Mouse (Mus musculus) brain, adult 10 weeks (tissue): ENCODE measurements around the gene Hinfp. TPM values are rescaled to one million over a fixed set of nuclear protein-coding genes. Genes with fewer than 3 reads are reported as not detected.

ENCODE experiments used
- polyA plus RNA-seq: library from polyadenylated mRNA; stranded (reverse); fragments of 350-450 nt; fragmentation: Illumina TruSeq; extraction: RNeasy Lipid Tissue Mini Kit (QIAGEN cat#74804); gene quantifications from one replicate; pipeline ENCODE4 v1.2.3, GENCODE M21; 2015; ENCODE audit warnings: low read depth, low replicate concordance

The Hinfp gene
- polyA plus RNA-seq = 14.6 TPM

GRCm38 (mm10) chr9:44305466-44306079 lies at the start of gene Hinfp:
TSS of gene Hinfp (minus strand) at chr9:44305671.

DNA sequence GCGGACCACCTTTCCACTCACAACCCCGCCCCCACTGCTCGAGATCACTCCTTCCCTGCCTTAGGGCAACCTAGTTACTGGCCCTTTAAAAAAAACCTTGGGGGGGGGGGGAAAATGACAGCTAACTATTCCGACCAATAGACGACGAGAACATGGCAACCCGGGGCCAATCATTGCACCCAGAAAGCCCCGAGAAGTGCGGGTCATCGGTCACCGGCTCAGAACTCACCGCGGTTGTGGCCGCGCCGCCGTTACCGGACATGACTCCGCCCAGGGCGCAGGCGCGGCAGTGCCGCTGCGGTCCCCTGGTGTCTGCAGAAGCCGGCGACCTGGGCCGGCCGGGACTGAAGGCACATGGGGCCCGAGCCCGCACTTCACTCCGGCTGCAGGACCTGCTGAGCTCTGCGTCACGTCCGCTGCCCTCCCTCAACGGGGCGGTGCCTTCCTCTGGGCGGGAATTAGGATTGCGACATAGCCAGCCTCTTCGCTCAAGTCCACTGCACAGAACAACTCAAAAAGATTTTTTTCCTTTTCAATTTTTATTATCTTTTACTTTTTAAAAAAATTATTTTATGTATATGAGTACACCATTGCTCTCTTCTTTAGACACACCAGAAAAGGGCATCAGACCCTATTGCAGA lies 38.4 kb upstream of the Hinfp start, which contains the start of gene Hmbs:
Gene Hmbs (minus strand): TSS at position 448 of the 641 bp plus-strand sequence.

GRCm38 (mm10) chr9:44334396-44335330 lies 29.2 kb upstream of the Hinfp start, which contains the start of gene H2afx:
TSS of gene H2afx (plus strand) at chr9:44334694.

GRCm38 (mm10) chr9:44325768-44326370 lies 20.4 kb upstream of the Hinfp start, which contains the start of gene Dpagt1:
TSS of gene Dpagt1 (plus strand) at chr9:44326019.

GRCm38 (mm10) chr9:44319887-44320798 lies 14.7 kb upstream of the Hinfp start, which contains the start of gene C2cd2l:
TSS of gene C2cd2l (minus strand) at chr9:44320285.

GRCm38 (mm10) chr9:44288076-44288958 lies 17.2 kb downstream of the Hinfp start, which contains the start of gene Abcg4:
TSS of gene Abcg4 (minus strand) at chr9:44288615.

DNA sequence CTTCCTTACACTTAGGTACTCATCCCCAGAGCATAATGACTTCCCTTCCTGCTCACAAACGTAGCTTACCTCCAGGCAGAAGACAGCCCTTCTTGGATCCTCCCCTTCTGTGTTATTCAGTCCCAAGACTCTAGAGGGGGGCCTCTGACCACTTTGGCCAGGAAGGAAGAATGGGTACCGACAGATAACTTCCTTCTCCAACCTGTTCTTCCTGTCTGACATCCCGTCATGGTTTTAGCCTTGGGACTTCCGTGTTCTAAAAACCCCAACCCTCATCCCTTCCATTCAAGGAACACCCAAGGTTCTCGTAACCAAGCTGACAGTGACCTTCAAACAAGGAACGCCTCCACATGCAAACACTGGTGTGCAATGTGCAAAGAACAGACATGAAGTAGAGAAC lies 37.0 kb downstream of the Hinfp start, which contains the start of gene Nlrx1:
Gene Nlrx1 (minus strand): TSS at position 168 of the 400 bp plus-strand sequence.

GRCm38 (mm10) chr9:44251314-44251713 lies 54.2 kb downstream of the Hinfp start, which contains the start of gene Pdzd3:
TSS of gene Pdzd3 (minus strand) at chr9:44251471.

Other genes starting within 250 kb of the Hinfp start
- 41.5 TPM for gene Usp2, start 238.7 kb downstream of the Hinfp start, polyA plus RNA-seq
- 6.8 TPM for gene Mfrp, start 203.9 kb downstream of the Hinfp start, polyA plus RNA-seq
- 23.8 TPM for gene C1qtnf5, start 198.4 kb downstream of the Hinfp start, polyA plus RNA-seq
- 0.40 TPM for gene Gm49380, start 192.2 kb downstream of the Hinfp start, polyA plus RNA-seq
- 23.6 TPM for gene Rnf26, start 192.2 kb downstream of the Hinfp start, polyA plus RNA-seq
- gene Mcam, start 171.2 kb downstream of the Hinfp start, polyA plus RNA-seq = 22.9 TPM
- 20.5 TPM for gene Cbl, start 71.6 kb downstream of the Hinfp start, polyA plus RNA-seq
- gene Ccdc153, start 65.0 kb downstream of the Hinfp start, polyA plus RNA-seq = 21.0 TPM
- gene Pdzd3, start 54.2 kb downstream of the Hinfp start, polyA plus RNA-seq = 0.67 TPM
- gene Nlrx1, start 37.1 kb downstream of the Hinfp start, polyA plus RNA-seq = 5.8 TPM
- gene Abcg4, start 17.1 kb downstream of the Hinfp start, polyA plus RNA-seq = 43.6 TPM
- gene C2cd2l, start 14.6 kb upstream of the Hinfp start, polyA plus RNA-seq = 126 TPM
- gene Dpagt1, start 20.3 kb upstream of the Hinfp start, polyA plus RNA-seq = 14.0 TPM
- gene H2afx, start 29.0 kb upstream of the Hinfp start, polyA plus RNA-seq = 37.3 TPM
- gene Hmbs, start 38.6 kb upstream of the Hinfp start, polyA plus RNA-seq = 27.9 TPM
- 49.3 TPM for gene Vps11, start 56.0 kb upstream of the Hinfp start, polyA plus RNA-seq
- 63.9 TPM for gene Hyou1, start 73.8 kb upstream of the Hinfp start, polyA plus RNA-seq
- 38.3 TPM for gene Slc37a4, start 91.2 kb upstream of the Hinfp start, polyA plus RNA-seq
- 1,304 TPM for gene Rps25, start 101.5 kb upstream of the Hinfp start, polyA plus RNA-seq
- 113 TPM for gene Trappc4, start 101.9 kb upstream of the Hinfp start, polyA plus RNA-seq
- 29.7 TPM for gene Ccdc84, start 112.9 kb upstream of the Hinfp start, polyA plus RNA-seq
- gene Foxr1, start 135.5 kb upstream of the Hinfp start, polyA plus RNA-seq = not detected
- gene Upk2, start 149.3 kb upstream of the Hinfp start, polyA plus RNA-seq = not detected
- gene Bcl9l, start 177.2 kb upstream of the Hinfp start, polyA plus RNA-seq = 19.4 TPM